Mouse (Mus musculus): Measurements from ENCODE around the gene Gm4131. TPM values are rescaled to one million over a fixed set of nuclear protein-coding genes. Genes with fewer than 3 reads are reported as not detected.

The Gm4131 gene
- polyA plus RNA-seq, 1 experiment from 2014 or later: not detected

- H3K27me3 ChIP-seq (ENCODE audit: control insufficient read depth, insufficient read depth, low read length): no peaks in the 10 kb centered on the region
- whole genome bisulfite sequencing: 19% methylated on average over 1 of the region's 1 CpGs
- no peak for ATAC-seq (ENCODE audit: low FRiP score, low TSS enrichment)
- H3K27ac ChIP-seq (ENCODE audit: low read depth, low read length): no peak overlapping the region
- no peak overlapping the region for H3K4me2 ChIP-seq (replicated peaks; ENCODE audit: low read depth, low read length)
- no peaks in the 10 kb centered on the region for H3K4me1 ChIP-seq (ENCODE audit: control insufficient read depth, insufficient read depth, low read length)
- H3K4me3 ChIP-seq (ENCODE audit: low read length): no peak overlapping the region
- no peaks in the 10 kb centered on the region for H3K9me3 ChIP-seq (ENCODE audit: control insufficient read depth, low read length)
- H3K36me3 ChIP-seq (ENCODE audit: control insufficient read depth, insufficient read depth, low read length): no peaks in the 10 kb centered on the region
- H3K9ac ChIP-seq (ENCODE audit: low read depth, low read length): no peak overlapping the region
These were observed 150.0 kb downstream of the Gm4131 start for GRCm38 (mm10) chr14:62416742-62417134.

GRCm38 (mm10) chr14:62416007-62416741 is 150.5 kb downstream of the Gm4131 start:
- no peaks in the 10 kb centered on the region for H3K36me3 ChIP-seq (ENCODE audit: control insufficient read depth, insufficient read depth, low read length)

More at GRCm38 (mm10) chr14:62416007-62416741, 150.5 kb downstream of the Gm4131 start:
- H3K4me2 ChIP-seq (replicated peaks; ENCODE audit: low read depth, low read length): no peak overlapping the region
- H3K9ac ChIP-seq (ENCODE audit: low read depth, low read length): no peak overlapping the region
- H3K27ac ChIP-seq (ENCODE audit: low read depth, low read length): no peak overlapping the region
- no peaks in the 10 kb centered on the region for H3K4me1 ChIP-seq (ENCODE audit: control insufficient read depth, insufficient read depth, low read length)
- no peaks in the 10 kb centered on the region for H3K9me3 ChIP-seq (ENCODE audit: control insufficient read depth, low read length)
- 57% methylated on average over 7 of the region's 7 CpGs for WGBS
- H3K27me3 ChIP-seq (ENCODE audit: control insufficient read depth, insufficient read depth, low read length): no peaks in the 10 kb centered on the region
- no peak for ATAC-seq (ENCODE audit: low FRiP score, low TSS enrichment)
- no peak overlapping the region for H3K4me3 ChIP-seq (ENCODE audit: low read length)

Other genes with a start within 250 kb of the Gm4131 start
- 0.07 TPM in 1 of 2 replicates, not detected in the other for gene Gucy1b2, start 110.6 kb downstream of the Gm4131 start, polyA plus RNA-seq (2014; fragmentation: Nextera tagmentation; extraction: Ambion mirVana)
- gene Fam124a, start 11.2 kb downstream of the Gm4131 start, polyA plus RNA-seq (2014; fragmentation: Nextera tagmentation; extraction: Ambion mirVana): 5.2 and 5.9 TPM in 2 replicates
- not detected in 2 replicates for gene Serpine3, start 96.7 kb upstream of the Gm4131 start, polyA plus RNA-seq (2014; fragmentation: Nextera tagmentation; extraction: Ambion mirVana)
- 26.1 and 32.1 TPM in 2 replicates for gene Ints6, start 194.2 kb upstream of the Gm4131 start, polyA plus RNA-seq (2014; fragmentation: Nextera tagmentation; extraction: Ambion mirVana)